Mouse (Mus musculus): ENCODE results near the gene Cblc. TPM values are rescaled to one million over a fixed set of nuclear protein-coding genes. Genes with fewer than 3 reads are reported as not detected.

Gene Cblc
- polyA plus RNA-seq, 1 experiment from 2014 or later, result 4.9 TPM

DNA sequence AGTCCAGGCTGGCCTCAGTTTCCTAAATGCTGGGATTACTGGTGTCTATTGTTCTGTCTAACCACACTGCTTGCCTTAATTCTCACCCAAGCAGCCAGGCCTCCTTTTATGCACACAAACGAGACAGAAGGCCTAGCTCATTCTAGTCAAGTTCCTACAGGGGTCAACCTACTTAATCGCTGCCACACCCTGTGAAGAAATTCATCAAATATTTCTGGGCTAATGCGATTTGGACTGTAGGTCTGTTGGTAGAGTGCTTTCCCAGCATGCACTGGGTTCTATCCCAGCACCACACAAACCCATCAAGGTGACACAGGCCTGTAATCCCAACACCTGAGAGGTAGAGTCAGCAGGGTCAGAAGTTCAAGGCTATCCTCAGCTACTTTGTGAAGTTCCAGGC, 33.1 kb upstream of the Cblc start:
- Histone ChIP-seq H3K9ac (no peak overlapping the region), H3K9me3 (no peaks in the 10 kb centered on the region), H3K4me2 (replicated peaks) (no peak overlapping the region), H3K27me3 (peaks cover 12% of the 10 kb centered on the region), H3K27ac (no peak overlapping the region), H3K4me3 (no peak overlapping the region), H3K36me3 (no peaks in the 10 kb centered on the region), H3K4me1 (peaks cover 12% of the 10 kb centered on the region)
- WGBS, result 81% methylated on average over 3 of the region's 3 CpGs
- ATAC-seq (ENCODE audit: low FRiP score, low read depth), result no peak

DNA sequence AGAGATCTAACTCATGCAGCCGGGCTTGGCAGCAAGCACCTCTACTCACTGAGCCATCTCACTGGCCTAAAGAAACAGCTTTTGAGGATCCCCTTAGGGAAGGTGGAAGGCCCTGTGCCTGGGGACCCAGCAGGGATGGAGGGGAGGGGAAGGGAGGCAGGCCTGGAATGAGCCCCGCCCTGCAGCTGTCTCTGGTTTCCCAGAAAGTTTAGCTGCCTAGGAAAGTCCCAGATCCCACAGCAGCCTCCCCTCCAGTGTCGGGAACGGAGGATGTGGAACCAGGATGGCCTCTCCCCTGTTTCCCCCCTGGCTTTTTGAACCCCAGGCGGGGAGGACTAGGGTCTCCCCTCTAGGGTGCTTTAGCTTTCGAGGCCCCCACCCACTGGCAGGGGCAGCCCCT, 30.1 kb upstream of the Cblc start:
- no peaks in the 10 kb centered on the region for H3K36me3 ChIP-seq
- WGBS, result 28% methylated on average over 6 of the region's 6 CpGs
- no peak overlapping the region for H3K4me3 ChIP-seq
- H3K4me1 ChIP-seq, result peaks cover 33% of the 10 kb centered on the region
- H3K27me3 ChIP-seq, result peaks cover 35% of the 10 kb centered on the region
- H3K9ac ChIP-seq, result no peak overlapping the region
- H3K4me2 ChIP-seq (replicated peaks), result no peak overlapping the region
- H3K27ac ChIP-seq, result no peak overlapping the region
- no peak for ATAC-seq (ENCODE audit: low FRiP score, low read depth)
- no peaks in the 10 kb centered on the region for H3K9me3 ChIP-seq

DNA sequence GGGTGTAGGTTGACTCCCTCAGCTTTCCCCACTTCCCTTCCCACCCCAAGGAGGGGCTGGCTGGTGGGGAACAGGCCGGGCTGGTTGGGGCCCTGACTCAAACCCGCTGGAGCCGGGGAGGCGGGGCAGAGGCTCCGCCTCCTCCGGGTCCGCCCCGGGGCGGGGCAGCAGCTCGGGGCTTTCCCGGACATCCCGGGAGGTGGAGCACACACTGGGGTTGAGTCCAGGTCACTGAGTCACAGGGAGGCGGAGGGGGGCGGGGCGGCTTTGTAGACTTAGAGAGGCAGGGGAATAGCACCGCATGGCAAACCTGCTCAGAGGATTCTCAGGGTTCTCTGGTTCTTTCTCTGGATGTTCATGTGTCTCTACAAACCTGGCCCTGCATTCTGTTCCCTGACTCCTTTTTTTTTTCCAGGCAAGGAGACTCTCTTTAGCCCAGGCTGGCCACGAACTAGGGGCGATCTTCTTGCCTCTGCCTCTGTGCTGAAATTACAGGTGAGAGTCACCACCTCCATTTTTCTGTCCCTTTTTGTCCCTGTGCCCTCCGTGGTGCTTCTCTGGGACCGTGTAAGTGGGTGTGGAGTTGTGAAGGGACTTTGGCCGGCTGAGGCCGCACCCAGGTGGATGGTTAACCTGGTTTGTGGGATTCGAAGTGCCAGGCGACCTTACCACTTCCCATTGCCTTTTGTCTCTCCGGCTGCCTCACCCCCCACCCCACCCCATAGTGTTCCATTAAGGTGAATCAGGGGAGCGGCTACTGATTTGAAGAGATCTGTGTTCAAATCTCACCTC, 27.8 kb upstream of the Cblc start:
- ATAC-seq (ENCODE audit: low FRiP score, low read depth), result peak; percentile 86
- Histone ChIP-seq H3K9me3 (peaks cover 6% of the 10 kb centered on the region; the same call in 1 of the 2 replicates), H3K4me2 (replicated peaks) (peak overlapping the region; percentile 43), H3K36me3 (no peaks in the 10 kb centered on the region), H3K27ac (peak overlapping the region; percentile 69), H3K9ac (no peak overlapping the region), H3K4me3 (peak overlapping the region; percentile 8; the same call in 1 of the 2 replicates), H3K4me1 (peaks cover 28% of the 10 kb centered on the region), H3K27me3 (peaks cover 53% of the 10 kb centered on the region)
- WGBS, result 23% methylated on average over 26 of the region's 26 CpGs

DNA sequence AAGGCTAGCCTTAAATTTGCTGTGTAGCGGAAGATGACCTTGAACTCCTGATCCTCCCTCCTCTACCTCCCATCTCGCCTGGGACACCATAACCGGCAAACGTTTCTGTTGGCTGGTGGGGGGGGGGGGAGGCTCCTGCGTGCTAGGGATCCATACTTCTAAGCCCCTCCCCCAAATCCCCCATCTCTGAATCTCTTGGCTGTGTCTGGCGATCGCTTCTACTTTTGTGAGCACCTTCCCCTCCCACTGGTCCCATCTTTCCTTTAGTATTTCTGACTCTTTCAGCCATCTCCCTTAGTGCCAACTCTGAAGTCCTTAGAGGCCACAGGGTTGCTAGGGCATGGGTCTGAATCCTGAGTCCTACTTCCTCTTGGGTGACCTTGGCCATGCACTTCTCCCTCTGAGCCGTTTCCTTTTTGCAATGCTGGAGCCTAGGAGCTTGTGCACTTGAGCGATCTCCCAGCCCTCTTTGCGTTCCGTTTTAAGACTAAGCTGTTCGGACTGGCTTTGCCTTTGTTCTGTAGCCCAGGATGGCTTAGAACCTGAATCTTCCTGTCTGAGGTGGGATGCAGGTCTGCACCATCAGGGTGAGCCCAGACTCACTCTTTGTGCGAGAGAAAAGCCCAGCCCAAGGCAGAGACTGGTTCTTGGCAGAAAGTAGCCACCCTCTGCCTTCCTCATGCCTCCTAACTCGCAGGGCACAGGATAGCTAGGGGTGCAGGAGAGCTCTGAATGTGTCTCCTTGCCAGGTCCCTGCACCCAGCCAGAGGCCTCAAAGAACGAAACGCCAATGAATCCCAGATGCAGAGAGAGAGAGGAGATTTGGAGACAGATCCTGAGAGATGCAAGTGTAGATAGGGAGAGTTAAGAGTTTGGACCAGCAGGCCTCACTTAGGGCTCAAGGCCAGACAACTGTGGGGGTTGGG, 26.9 kb upstream of the Cblc start:
- peak overlapping the region; percentile 8; the same call in 1 of the 2 replicates for H3K4me3 ChIP-seq
- peaks cover 56% of the 10 kb centered on the region for H3K27me3 ChIP-seq
- ATAC-seq (ENCODE audit: low FRiP score, low read depth), result no peak; the same call in 1 of the 2 replicates
- WGBS, result 24% methylated on average over 16 of the region's 16 CpGs
- no peak overlapping the region for H3K9ac ChIP-seq
- peak overlapping the region; percentile 43 for H3K4me2 ChIP-seq (replicated peaks)
- peaks cover 6% of the 10 kb centered on the region; the same call in 1 of the 2 replicates for H3K9me3 ChIP-seq
- peak overlapping the region; percentile 69 for H3K27ac ChIP-seq
- peaks cover 28% of the 10 kb centered on the region for H3K4me1 ChIP-seq
- no peaks in the 10 kb centered on the region for H3K36me3 ChIP-seq

DNA sequence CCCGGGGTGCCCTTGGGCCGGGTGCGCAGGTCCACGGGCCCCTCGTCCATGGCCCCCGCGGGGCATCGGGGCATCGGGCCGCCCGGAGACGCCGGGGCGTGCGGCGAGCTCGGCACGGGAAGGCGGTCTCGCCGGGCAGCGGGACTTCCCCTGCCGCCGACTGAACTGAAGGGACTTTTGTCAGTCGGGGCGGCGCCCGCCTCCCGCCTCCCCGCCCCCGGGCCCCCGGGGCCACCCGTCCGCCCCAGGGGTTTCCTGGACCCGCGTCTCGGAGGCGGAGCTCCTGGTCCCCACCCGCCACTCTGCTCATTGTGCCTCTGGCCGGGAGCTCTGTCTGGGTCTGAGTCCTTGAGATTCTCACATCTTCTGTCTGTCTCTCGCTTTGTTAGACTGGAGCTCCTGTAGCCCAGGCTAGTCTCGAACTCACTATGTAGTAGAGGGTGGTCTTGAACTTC, 26.0 kb upstream of the Cblc start, which contains the start of gene Bcl3:
Gene Bcl3, minus strand, starts transcription at position 167 of the 455 bp plus-strand sequence.
- peaks cover 57% of the 10 kb centered on the region for H3K27me3 ChIP-seq
- peak within 1 kb of the TSS; percentile 69 for H3K27ac ChIP-seq
- peaks cover 6% of the 10 kb centered on the region; the same call in 1 of the 2 replicates for H3K9me3 ChIP-seq
- H3K9ac ChIP-seq, result peak within 1 kb of the TSS; percentile 65
- peak within 1 kb of the TSS; percentile 69 for H3K4me2 ChIP-seq (replicated peaks)
- H3K4me3 ChIP-seq, result peak within 1 kb of the TSS; percentile 45
- no peak for ATAC-seq (ENCODE audit: low FRiP score, low read depth)
- no peaks in the 10 kb centered on the region for H3K36me3 ChIP-seq
- H3K4me1 ChIP-seq, result peaks cover 32% of the 10 kb centered on the region
- WGBS, result 2% methylated on average over 39 of the region's 42 CpGs

DNA sequence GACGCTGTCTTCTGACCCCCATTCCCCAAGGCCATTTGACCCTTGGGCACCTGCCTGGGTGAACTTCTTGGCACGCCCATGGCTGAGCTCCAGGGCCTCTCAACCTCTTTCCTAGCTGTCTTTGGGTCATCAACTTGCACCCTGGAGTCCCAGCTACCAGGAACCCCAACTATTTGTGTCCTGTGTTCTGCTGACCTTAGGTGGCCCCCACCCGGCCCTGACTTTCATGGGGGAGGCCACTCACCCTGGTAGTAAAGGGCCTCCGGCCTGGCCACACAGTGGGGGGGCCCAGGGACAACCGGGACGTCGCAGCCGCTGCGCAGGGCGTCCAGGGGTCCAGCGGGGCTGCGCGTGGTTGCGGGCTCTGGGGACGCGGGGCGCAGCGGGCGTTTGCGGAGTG, 25.6 kb upstream of the Cblc start:
- Histone ChIP-seq H3K4me1 (peaks cover 37% of the 10 kb centered on the region), H3K4me3 (peak overlapping the region; percentile 45), H3K36me3 (no peaks in the 10 kb centered on the region), H3K9ac (peak overlapping the region; percentile 65), H3K27ac (no peak overlapping the region), H3K9me3 (peaks cover 6% of the 10 kb centered on the region; the same call in 1 of the 2 replicates), H3K4me2 (replicated peaks) (peak overlapping the region; percentile 69), H3K27me3 (peaks cover 60% of the 10 kb centered on the region)
- 6% methylated on average over 20 of the region's 20 CpGs for WGBS
- ATAC-seq (ENCODE audit: low FRiP score, low read depth), result no peak

DNA sequence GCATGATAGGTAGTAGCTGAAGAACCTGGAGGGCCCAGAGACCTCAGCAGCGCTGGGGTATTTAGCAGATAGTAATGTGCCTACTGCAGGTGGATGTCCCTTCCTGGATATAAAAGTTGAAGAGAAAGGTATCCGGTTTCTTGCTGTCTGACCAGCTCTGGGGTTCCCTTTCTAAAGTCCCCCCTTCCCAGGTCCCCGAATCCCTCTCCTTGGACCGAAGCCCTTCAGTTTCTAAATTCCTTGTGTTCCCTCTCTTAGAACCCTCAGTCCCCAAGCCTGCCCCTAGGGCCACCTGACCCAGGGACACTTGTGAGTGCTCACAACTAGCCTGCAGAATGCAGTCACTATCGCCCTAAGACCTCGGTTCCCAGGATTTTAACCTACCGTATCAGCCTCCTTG, 25.0 kb upstream of the Cblc start:
- Histone ChIP-seq H3K4me3 (peak overlapping the region; percentile 45; the same call in 1 of the 2 replicates), H3K9me3 (peaks cover 6% of the 10 kb centered on the region; the same call in 1 of the 2 replicates), H3K4me1 (peaks cover 38% of the 10 kb centered on the region), H3K36me3 (no peaks in the 10 kb centered on the region), H3K9ac (no peak overlapping the region), H3K4me2 (replicated peaks) (peak overlapping the region; percentile 69), H3K27me3 (peaks cover 65% of the 10 kb centered on the region), H3K27ac (no peak overlapping the region)
- WGBS, result 50% methylated on average over 7 of the region's 7 CpGs
- no peak for ATAC-seq (ENCODE audit: low FRiP score, low read depth)

DNA sequence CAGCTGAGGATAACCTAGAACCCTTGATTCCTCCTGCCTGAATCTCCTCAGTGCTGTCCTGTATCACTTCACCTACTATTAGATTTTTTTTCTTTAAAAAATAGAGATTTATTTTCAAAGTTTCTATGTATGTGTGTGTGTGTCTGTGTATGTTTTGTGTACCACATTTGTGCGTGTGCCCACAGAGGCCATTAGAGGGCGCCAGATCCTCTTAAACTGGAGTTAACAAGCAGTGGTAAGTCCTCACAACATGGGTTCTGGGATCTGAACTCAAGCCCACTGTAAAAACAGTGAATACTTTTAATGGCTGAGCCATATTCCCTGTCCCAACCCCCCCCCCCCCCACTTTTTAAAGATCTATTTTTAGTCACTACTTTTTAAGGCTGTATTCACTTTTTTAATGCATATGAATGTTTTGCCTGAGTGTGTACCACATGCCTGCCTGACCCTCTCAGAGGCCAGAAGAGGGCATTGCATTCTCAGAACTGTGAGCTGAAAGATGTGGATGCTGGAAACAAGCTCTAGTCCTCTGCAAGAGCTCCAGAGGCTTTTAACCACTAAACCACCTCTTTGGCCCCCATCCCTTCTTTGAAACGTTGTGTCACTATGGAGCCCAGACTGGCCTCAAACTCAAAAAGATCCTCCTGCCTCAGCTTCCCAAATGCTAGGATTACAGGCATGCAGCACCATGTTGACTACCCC, 23.9 kb upstream of the Cblc start:
- H3K9ac ChIP-seq, result no peak overlapping the region
- H3K36me3 ChIP-seq, result no peaks in the 10 kb centered on the region
- no peak overlapping the region for H3K4me2 ChIP-seq (replicated peaks)
- no peak overlapping the region for H3K4me3 ChIP-seq
- no peak for ATAC-seq (ENCODE audit: low FRiP score, low read depth)
- WGBS, result 74% methylated on average over 3 of the region's 3 CpGs
- H3K27ac ChIP-seq, result no peak overlapping the region
- peaks cover 65% of the 10 kb centered on the region for H3K27me3 ChIP-seq
- H3K4me1 ChIP-seq, result peaks cover 47% of the 10 kb centered on the region
- peaks cover 6% of the 10 kb centered on the region; the same call in 1 of the 2 replicates for H3K9me3 ChIP-seq

DNA sequence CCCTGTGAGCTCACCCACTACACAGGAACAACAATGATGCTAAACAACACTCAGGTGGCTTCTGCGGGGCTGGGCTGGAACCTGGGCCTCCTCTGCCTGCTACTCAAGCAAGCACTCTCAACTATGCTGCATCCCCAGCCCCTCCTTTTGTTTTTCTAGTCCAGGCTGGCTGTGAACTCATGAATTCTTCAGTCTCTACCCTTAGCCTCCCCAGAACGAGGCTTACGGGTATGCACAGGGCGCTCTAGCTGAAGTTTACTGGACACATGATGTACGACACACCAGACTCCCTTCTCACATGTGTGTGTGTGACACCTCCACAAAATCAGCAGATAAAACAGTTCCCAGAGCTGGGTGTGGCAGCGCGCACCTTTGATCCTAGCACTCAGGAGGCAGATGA, 22.3 kb upstream of the Cblc start:
- H3K9ac ChIP-seq, result no peak overlapping the region
- peaks cover 40% of the 10 kb centered on the region for H3K4me1 ChIP-seq
- H3K27ac ChIP-seq, result no peak overlapping the region
- H3K36me3 ChIP-seq, result no peaks in the 10 kb centered on the region
- H3K9me3 ChIP-seq, result peaks cover 6% of the 10 kb centered on the region; the same call in 1 of the 2 replicates
- peaks cover 58% of the 10 kb centered on the region for H3K27me3 ChIP-seq
- ATAC-seq (ENCODE audit: low FRiP score, low read depth), result no peak
- no peak overlapping the region for H3K4me2 ChIP-seq (replicated peaks)
- WGBS, result 87% methylated on average over 7 of the region's 7 CpGs
- H3K4me3 ChIP-seq, result no peak overlapping the region

DNA sequence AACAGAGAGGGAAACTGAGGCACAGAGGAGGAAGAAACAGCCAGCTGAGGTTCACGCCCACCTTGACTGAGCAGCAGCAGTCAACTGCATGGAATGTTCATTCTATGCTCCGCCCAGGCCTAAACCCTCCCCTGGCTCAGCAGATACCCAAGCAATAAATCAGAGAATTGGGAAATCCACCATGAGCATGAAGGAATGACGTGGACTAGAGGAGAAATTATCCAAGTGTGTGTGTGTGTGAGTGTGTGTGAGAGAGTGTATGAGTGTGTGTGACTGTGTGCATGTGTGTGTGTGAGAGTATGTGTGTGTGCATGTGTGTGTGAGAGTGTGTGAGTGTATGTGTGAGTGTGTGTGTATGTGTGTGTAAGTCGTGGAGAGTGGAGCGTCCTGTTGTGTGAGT, 21.8 kb upstream of the Cblc start:
- no peak for ATAC-seq (ENCODE audit: low FRiP score, low read depth)
- peaks cover 6% of the 10 kb centered on the region; the same call in 1 of the 2 replicates for H3K9me3 ChIP-seq
- H3K4me2 ChIP-seq (replicated peaks), result no peak overlapping the region
- H3K4me1 ChIP-seq, result peaks cover 35% of the 10 kb centered on the region
- H3K9ac ChIP-seq, result no peak overlapping the region
- no peak overlapping the region for H3K4me3 ChIP-seq
- peaks cover 58% of the 10 kb centered on the region for H3K27me3 ChIP-seq
- WGBS, result 70% methylated on average over 5 of the region's 5 CpGs
- no peak overlapping the region for H3K27ac ChIP-seq
- no peaks in the 10 kb centered on the region for H3K36me3 ChIP-seq

DNA sequence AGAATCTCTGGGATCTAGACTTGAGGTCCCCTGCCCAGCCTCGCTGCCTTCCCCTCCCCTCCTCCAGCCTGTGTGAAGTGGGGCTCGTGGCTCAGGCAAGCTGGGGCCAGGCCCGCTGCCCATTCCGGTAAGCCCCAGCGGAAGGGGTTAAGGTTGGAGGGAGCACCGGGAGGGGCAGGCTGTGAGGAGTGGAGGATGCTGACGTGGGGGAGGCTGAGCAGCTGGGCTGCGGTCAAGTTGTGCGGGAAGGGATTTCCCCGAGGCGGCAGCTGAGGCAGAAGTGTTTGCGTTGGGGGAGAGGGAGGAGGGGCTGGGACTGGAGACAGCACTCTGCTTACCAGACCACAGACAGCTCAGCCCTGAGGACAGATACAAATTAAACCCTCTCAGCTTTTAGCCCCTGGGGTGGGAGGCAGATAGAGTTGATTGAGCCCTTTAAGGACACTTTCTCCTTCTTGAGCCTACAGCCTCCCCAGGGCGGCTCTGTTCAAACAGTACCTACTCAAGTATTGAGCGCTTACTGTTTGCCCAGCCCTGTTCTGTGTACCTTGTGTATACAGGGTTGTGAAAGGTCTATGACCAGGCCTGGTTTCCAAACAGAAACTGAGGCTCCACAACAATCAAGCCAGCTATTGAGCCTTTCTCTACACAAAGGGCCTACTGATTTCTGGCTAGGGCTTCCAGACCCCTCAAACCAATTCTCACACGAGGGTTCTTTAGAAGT, 20.9 kb upstream of the Cblc start:
- peaks cover 6% of the 10 kb centered on the region; the same call in 1 of the 2 replicates for H3K9me3 ChIP-seq
- 7% methylated on average over 15 of the region's 15 CpGs for WGBS
- ATAC-seq (ENCODE audit: low FRiP score, low read depth), result peak; percentile 62
- H3K27me3 ChIP-seq, result peaks cover 57% of the 10 kb centered on the region
- H3K4me1 ChIP-seq, result peaks cover 30% of the 10 kb centered on the region
- H3K36me3 ChIP-seq, result no peaks in the 10 kb centered on the region
- peak overlapping the region; percentile 77 for H3K4me2 ChIP-seq (replicated peaks)
- H3K4me3 ChIP-seq, result peak overlapping the region; percentile 49
- peak overlapping the region; percentile 44; the same call in 1 of the 2 replicates for H3K27ac ChIP-seq
- H3K9ac ChIP-seq, result peak overlapping the region; percentile 53

All from limb, embryonic 13.5 days (tissue).